Comparison of ENCODE assay signal across 12 mouse cellular contexts in genomic region chr13:24654919-24655635, GRCm38 (mm10).
DNase-seq lines count a peak whose midpoint lies in the region; ATAC-seq lines count a peak whose summit lies in the region.
"Had no signal": no experiment of that assay in that cellular context is flagged by ENCODE, and none has a peak within 500 bp of the region (broad histone marks: within the 10 kb centered on the region; RNA-seq: fewer than 3 reads in every experiment).

No protein-coding gene starts in this region.

- no peaks in the 10 kb centered on the region for H3K36me3 ChIP-seq in hindbrain, embryonic 10.5 days
- no peaks in the 10 kb centered on the region for H3K36me3 ChIP-seq in hindbrain, embryonic 11.5 days (ENCODE audit: control insufficient read depth, insufficient read depth, low read length)
- no peaks in the 10 kb centered on the region for H3K36me3 ChIP-seq in embryonic facial prominence, embryonic 15.5 days
- H3K36me3 ChIP-seq: kidney, embryonic 15.5 days; liver, embryonic 15.5 days had no signal

- no peaks in the 10 kb centered on the region for H3K9me3 ChIP-seq in hindbrain, embryonic 10.5 days
- H3K9me3 ChIP-seq in hindbrain, embryonic 11.5 days (ENCODE audit: control insufficient read depth, low read length), result no peaks in the 10 kb centered on the region
- H3K9me3 ChIP-seq in embryonic facial prominence, embryonic 15.5 days (replicated peaks), result no peaks in the 10 kb centered on the region
- H3K9me3 ChIP-seq: kidney, embryonic 15.5 days; liver, embryonic 15.5 days had no signal

- no peak for DNase-seq in hindbrain, embryonic 10.5 days (ENCODE audit: low spot score)
- DNase-seq in hindbrain, embryonic 11.5 days (ENCODE audit: low spot score), result no peak
- DNase-seq in CD4-positive helper T cell, adult 2 months (ENCODE audit: low read depth, low spot score), result peak; percentile 56
- no peak for DNase-seq in adrenal gland, postnatal 14 days
- no peak for DNase-seq in layer of hippocampus, adult 9-10 months (ENCODE audit: low spot score)
- DNase-seq: cerebellum, adult 18-20 months had no signal

- H3K4me2 ChIP-seq in hindbrain, embryonic 11.5 days (replicated peaks; ENCODE audit: low read depth, low read length), result no peak overlapping the region
- H3K4me2 ChIP-seq in embryonic facial prominence, embryonic 15.5 days (replicated peaks), result no peak overlapping the region
- H3K4me2 ChIP-seq: kidney, embryonic 15.5 days; liver, embryonic 15.5 days had no signal

- H3K4me3 ChIP-seq in hindbrain, embryonic 10.5 days, result no peak overlapping the region
- no peak overlapping the region for H3K4me3 ChIP-seq in hindbrain, embryonic 11.5 days (ENCODE audit: low read depth, low read length)
- no peak overlapping the region for H3K4me3 ChIP-seq in embryonic facial prominence, embryonic 15.5 days (replicated peaks)
- H3K4me3 ChIP-seq: kidney, embryonic 15.5 days; liver, embryonic 15.5 days; myocyte had no signal

- H3K4me1 ChIP-seq in hindbrain, embryonic 10.5 days (replicated peaks), result peaks cover 15% of the 10 kb centered on the region
- no peaks in the 10 kb centered on the region for H3K4me1 ChIP-seq in hindbrain, embryonic 11.5 days (replicated peaks; ENCODE audit: control insufficient read depth, insufficient read depth, low read length)
- peaks cover 26% of the 10 kb centered on the region for H3K4me1 ChIP-seq in embryonic facial prominence, embryonic 15.5 days
- H3K4me1 ChIP-seq: liver, embryonic 15.5 days had no signal

- 0 out of 2 replicates have a peak overlapping the region, but pooled peaks have one; percentile 18 for H3K27ac ChIP-seq in hindbrain, embryonic 10.5 days
- H3K27ac ChIP-seq in hindbrain, embryonic 11.5 days (ENCODE audit: low read depth, low read length), result no peak overlapping the region
- peak overlapping the region; percentile 60 for H3K27ac ChIP-seq in embryonic facial prominence, embryonic 15.5 days (replicated peaks)
- H3K27ac ChIP-seq: kidney, embryonic 15.5 days; liver, embryonic 15.5 days had no signal

- ATAC-seq in hindbrain, embryonic 11.5 days (ENCODE audit: low FRiP score), result no peak
- 0 out of 2 replicates have a peak, but pooled peaks have one; percentile 3 for ATAC-seq in embryonic facial prominence, embryonic 15.5 days (ENCODE audit: insufficient number of reproducible peaks, low FRiP score, low TSS enrichment, low read depth)
- ATAC-seq in megakaryocyte progenitor cell, adult 5-6 weeks (replicated peaks; ENCODE audit: poor library complexity), result peak; percentile 78
- no peak for ATAC-seq in cerebellum, adult (ENCODE audit: insufficient number of reproducible peaks, low FRiP score, low TSS enrichment)

- no peak overlapping the region for H3K9ac ChIP-seq in hindbrain, embryonic 11.5 days (ENCODE audit: low read depth, low read length)
- no peak overlapping the region for H3K9ac ChIP-seq in embryonic facial prominence, embryonic 15.5 days
- H3K9ac ChIP-seq: kidney, embryonic 15.5 days; liver, embryonic 15.5 days had no signal

- no peaks in the 10 kb centered on the region for H3K27me3 ChIP-seq in hindbrain, embryonic 10.5 days (ENCODE audit: insufficient read depth, poor library complexity, severe bottlenecking)
- H3K27me3 ChIP-seq in hindbrain, embryonic 11.5 days (ENCODE audit: control insufficient read depth, insufficient read depth, low read length), result no peaks in the 10 kb centered on the region
- H3K27me3 ChIP-seq in embryonic facial prominence, embryonic 15.5 days, result no peaks in the 10 kb centered on the region
- H3K27me3 ChIP-seq: kidney, embryonic 15.5 days; liver, embryonic 15.5 days had no signal

- WGBS in hindbrain, embryonic 10.5 days, result 87% methylated on average over 12 of the region's 12 CpGs
- WGBS in hindbrain, embryonic 11.5 days, result 81% methylated on average over 12 of the region's 12 CpGs
- WGBS in embryonic facial prominence, embryonic 15.5 days, result 48% methylated on average over 12 of the region's 12 CpGs

Comparison
In these comparisons a context has a peak if more than half of its experiments do, and no peak if none do; other contexts are left out.
1. ATAC-seq: peak in embryonic facial prominence, embryonic 15.5 days (single experiment) and megakaryocyte progenitor cell, adult 5-6 weeks (single experiment); none in hindbrain, embryonic 11.5 days (single experiment) and cerebellum, adult (single experiment).